Mouse (Mus musculus): ENCODE data around the gene Sfta2. TPM values are rescaled to one million over a fixed set of nuclear protein-coding genes. Genes with fewer than 3 reads are reported as not detected.

Sfta2 gene
- total and polyA plus RNA-seq, 3 experiments = not detected

DNA sequence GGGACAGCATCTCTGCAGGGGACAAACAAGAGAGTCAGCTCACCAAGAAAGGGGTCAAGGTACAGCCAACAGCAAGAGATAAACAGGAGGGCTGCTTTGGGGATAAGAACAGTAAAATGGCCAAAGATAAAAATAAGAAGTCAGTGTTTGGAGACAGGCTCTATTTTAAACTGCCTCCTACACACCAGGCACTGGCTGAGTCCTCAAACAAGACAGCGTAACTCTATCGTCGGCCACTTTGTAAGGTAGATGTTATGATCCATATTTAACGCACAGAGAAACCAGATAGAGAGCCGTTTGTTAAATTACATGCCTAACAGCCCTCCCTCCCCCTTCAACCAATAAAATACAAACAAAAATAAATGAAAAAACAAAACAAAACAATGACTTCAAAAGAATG lies 92.6 kb downstream of the Sfta2 start:
- Histone ChIP-seq H3K27ac (ENCODE audit: control insufficient read depth, low read depth, low read length) (no peak overlapping the region), H3K36me3 (ENCODE audit: control insufficient read depth in 1 of 2, insufficient read depth in 2 of 2, low read length in 2 of 2) (peaks cover 0 to 2% of the 10 kb centered on the region in 2 experiments; a peak in 1 of 4 replicates), H3K9me3 (replicated peaks; ENCODE audit: insufficient read depth, low read length) (no peaks in the 10 kb centered on the region), H3K79me2 (ENCODE audit: control insufficient read depth, insufficient read depth, low read length, poor library complexity) (no peaks in the 10 kb centered on the region), H3K9ac (ENCODE audit: control insufficient read depth, low read depth, low read length, poor library complexity, severe bottlenecking) (no peak overlapping the region), H3K4me3 (ENCODE audit: control insufficient read depth in 1 of 2, insufficient read depth in 1 of 2, low read depth in 2 of 2, low read length in 2 of 2) (no peak overlapping the region), H3K27me3 (ENCODE audit: control insufficient read depth in 1 of 2, insufficient read depth in 2 of 2, low read length in 2 of 2) (no peaks in the 10 kb centered on the region), H3K4me1 (ENCODE audit: control insufficient read depth in 1 of 2, insufficient read depth in 2 of 2, low read length in 2 of 2) (peaks cover 0 to 5% of the 10 kb centered on the region in 2 experiments; a peak in 2 of 4 replicates)
- DNase-seq (ENCODE audit: low read depth, low spot score) = no peak
- TF ChIP-seq TAL1 (IDR thresholded peaks at IDR 0.05; ENCODE audit: low read length) (no peak), CHD1 (IDR thresholded peaks at IDR 0.05; ENCODE audit: low read depth, low read length) (no peak), GATA1 (IDR thresholded peaks at IDR 0.05; ENCODE audit: low read depth, low read length) (no peak), KAT2A (conservative IDR thresholded peaks at IDR 0.05; ENCODE audit: low read depth, low read length) (no peak), SIN3A (IDR thresholded peaks at IDR 0.05; ENCODE audit: low read length) (no peak), MEF2A (IDR thresholded peaks at IDR 0.05; ENCODE audit: extremely low read depth, insufficient replicate concordance, low read depth, low read length, poor library complexity, severe bottlenecking) (no peak), RAD21 (IDR thresholded peaks at IDR 0.05; ENCODE audit: low read depth, low read length) (no peak), RCOR1 (IDR thresholded peaks at IDR 0.05; ENCODE audit: low read depth, low read length) (no peak), ETS1 (IDR thresholded peaks at IDR 0.05; ENCODE audit: low read depth, low read length) (no peak), EP300 (IDR thresholded peaks at IDR 0.05; ENCODE audit: low read depth in 1 of 2, low read length in 2 of 2) (no peak), POLR2A (IDR thresholded peaks at IDR 0.05; ENCODE audit: control insufficient read depth in 1 of 2, insufficient read depth in 1 of 2, low read depth in 1 of 2, low read length in 2 of 2, poor library complexity in 1 of 2) (no peak), UBTF (IDR thresholded peaks at IDR 0.05; ENCODE audit: borderline replicate concordance, insufficient read depth, low read depth, low read length) (no peak), NELFE (IDR thresholded peaks at IDR 0.05; ENCODE audit: low read depth, low read length) (no peak), HCFC1 (IDR thresholded peaks at IDR 0.05; ENCODE audit: low read depth, low read length) (no peak), MYB (IDR thresholded peaks at IDR 0.05; ENCODE audit: low read depth, low read length) (no peak), NRF1 (IDR thresholded peaks at IDR 0.05; ENCODE audit: insufficient read depth, low read depth, low read length, poor library complexity, severe bottlenecking) (no peak)

DNA sequence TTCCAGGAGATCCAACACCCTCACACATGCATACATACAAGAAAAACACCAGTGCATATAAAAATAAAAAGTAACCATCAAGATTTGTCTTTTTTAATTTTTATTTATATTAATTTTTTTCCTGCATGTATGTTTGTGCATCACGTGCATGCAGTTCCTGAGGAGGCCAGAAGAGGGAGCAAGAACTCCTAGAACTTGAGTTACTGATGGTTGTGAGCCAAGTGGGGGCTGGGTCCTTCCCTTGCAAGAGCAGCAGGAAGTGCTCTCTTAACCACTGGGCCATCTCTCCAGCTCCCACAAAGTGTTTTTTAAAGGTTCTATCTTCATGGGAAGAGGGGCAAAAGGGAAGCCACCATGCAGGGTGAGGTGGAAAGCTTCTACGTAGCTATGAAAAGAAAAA lies 93.9 kb downstream of the Sfta2 start:
- DNase-seq (ENCODE audit: low read depth, low spot score) = peak; percentile 64
- Histone ChIP-seq H3K79me2 (ENCODE audit: control insufficient read depth, insufficient read depth, low read length, poor library complexity) (no peaks in the 10 kb centered on the region), H3K9me3 (replicated peaks; ENCODE audit: insufficient read depth, low read length) (no peaks in the 10 kb centered on the region), H3K4me3 (ENCODE audit: control insufficient read depth in 1 of 2, insufficient read depth in 1 of 2, low read depth in 2 of 2, low read length in 2 of 2) (no peak overlapping the region), H3K36me3 (ENCODE audit: control insufficient read depth in 1 of 2, insufficient read depth in 2 of 2, low read length in 2 of 2) (peaks cover 0 to 2% of the 10 kb centered on the region in 2 experiments; a peak in 1 of 4 replicates), H3K9ac (ENCODE audit: control insufficient read depth, low read depth, low read length, poor library complexity, severe bottlenecking) (no peak overlapping the region), H3K4me1 (ENCODE audit: control insufficient read depth in 1 of 2, insufficient read depth in 2 of 2, low read length in 2 of 2) (peaks cover 0 to 5% of the 10 kb centered on the region in 2 experiments; a peak in 2 of 4 replicates), H3K27me3 (ENCODE audit: control insufficient read depth in 1 of 2, insufficient read depth in 2 of 2, low read length in 2 of 2) (no peaks in the 10 kb centered on the region), H3K27ac (ENCODE audit: control insufficient read depth, low read depth, low read length) (no peak overlapping the region)
- TF ChIP-seq MAX (IDR thresholded peaks at IDR 0.05; ENCODE audit: low read length) = no peak
- TF ChIP-seq SMC3 (IDR thresholded peaks at IDR 0.05; ENCODE audit: low read depth, low read length) = 0 out of 2 replicates have a peak, but pooled peaks have one; percentile 26
- TF ChIP-seq MXI1 (IDR thresholded peaks at IDR 0.05; ENCODE audit: low read depth, low read length) = no peak
- no peak for TF ChIP-seq TCF12 (IDR thresholded peaks at IDR 0.05; ENCODE audit: low read depth, low read length)
- TF ChIP-seq MAFK (IDR thresholded peaks at IDR 0.05; ENCODE audit: borderline replicate concordance, low read depth, low read length) = no peak
- TF ChIP-seq ETS1 (IDR thresholded peaks at IDR 0.05; ENCODE audit: low read depth, low read length) = no peak
- TF ChIP-seq NRF1 (IDR thresholded peaks at IDR 0.05; ENCODE audit: insufficient read depth, low read depth, low read length, poor library complexity, severe bottlenecking) = no peak
- no peak for TF ChIP-seq POLR2AphosphoS5 (IDR thresholded peaks at IDR 0.05; ENCODE audit: borderline replicate concordance, low read depth, low read length)
- TF ChIP-seq HCFC1 (IDR thresholded peaks at IDR 0.05; ENCODE audit: low read depth, low read length) = no peak
- TF ChIP-seq CTCF (IDR thresholded peaks at IDR 0.05 in 2 of 3, conservative IDR thresholded peaks at IDR 0.05 in 1 of 3; ENCODE audit: control insufficient read depth in 1 of 3, insufficient read depth in 1 of 3, low read depth in 2 of 3, low read length in 3 of 3, poor library complexity in 1 of 3, severe bottlenecking in 1 of 3) = peak; percentile 19 to 58 (median 50); a peak in 5 of 6 replicates
- TF ChIP-seq CHD2 (IDR thresholded peaks at IDR 0.05; ENCODE audit: low read length) = no peak
- TF ChIP-seq MAZ (IDR thresholded peaks at IDR 0.05; ENCODE audit: low read depth, low read length) = no peak
- TF ChIP-seq MYB (IDR thresholded peaks at IDR 0.05; ENCODE audit: low read depth, low read length) = no peak
- no peak for TF ChIP-seq MEF2A (IDR thresholded peaks at IDR 0.05; ENCODE audit: extremely low read depth, insufficient replicate concordance, low read depth, low read length, poor library complexity, severe bottlenecking)
